18 mouse cellular contexts compared by ENCODE assay signal in the genomic region with DNA sequence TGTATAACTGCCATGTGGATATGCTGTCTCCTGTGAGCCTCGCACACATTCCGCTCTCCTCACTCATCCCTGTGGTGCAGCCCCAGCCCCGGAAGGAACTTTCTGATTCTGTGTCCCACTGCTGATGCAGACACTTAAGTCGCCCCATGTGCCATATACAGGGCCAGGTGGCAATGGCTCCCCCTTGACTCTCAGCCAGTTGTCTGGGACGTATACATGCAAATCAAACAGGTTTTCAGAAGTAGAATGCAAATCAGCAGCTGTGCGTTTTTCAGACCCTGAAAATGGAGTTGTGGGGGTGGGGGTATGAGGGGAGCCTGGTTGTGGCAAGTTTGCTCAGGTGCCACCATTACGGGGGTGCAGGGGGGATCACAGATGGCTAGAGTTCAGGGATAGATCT.
"Had no signal": no experiment of that assay in that cellular context is flagged by ENCODE, and none has a peak within 500 bp of the region (broad histone marks: within the 10 kb centered on the region; RNA-seq: fewer than 3 reads in every experiment).

No protein-coding gene starts in this region.

- H3K9ac ChIP-seq: lung, embryonic 14.5 days; neural tube, embryonic 13.5 days; neural tube, embryonic 15.5 days had no signal

- H3K4me1 ChIP-seq: midbrain, embryonic 10.5 days; neural tube, embryonic 13.5 days; neural tube, embryonic 15.5 days had no signal

- DNase-seq: lung, adult 18-20 months; lung, embryonic 14.5 days; lung, postnatal 10 days; lung, postnatal 4 days; midbrain, embryonic 14.5 days; retina, postnatal 1 day; right cerebral cortex, adult 18-20 months; right cerebral cortex, postnatal 25 days; right cerebral cortex, postnatal 4 days; spleen, adult 18-20 months; thymus, adult 18-20 months; thymus, postnatal 14 days; thymus, postnatal 36 days had no signal

- H3K36me3 ChIP-seq: midbrain, embryonic 10.5 days; neural tube, embryonic 13.5 days; neural tube, embryonic 15.5 days had no signal

- H3K4me2 ChIP-seq: lung, embryonic 14.5 days; neural tube, embryonic 13.5 days; neural tube, embryonic 15.5 days had no signal

- H3K9me3 ChIP-seq: midbrain, embryonic 10.5 days; neural tube, embryonic 13.5 days; neural tube, embryonic 15.5 days had no signal

- H3K27me3 ChIP-seq: neural tube, embryonic 13.5 days; neural tube, embryonic 15.5 days had no signal

- H3K27ac ChIP-seq: midbrain, embryonic 10.5 days; neural tube, embryonic 13.5 days; neural tube, embryonic 15.5 days had no signal

- H3K4me3 ChIP-seq: midbrain, embryonic 10.5 days; myocyte; neural tube, embryonic 13.5 days; neural tube, embryonic 15.5 days had no signal

- ATAC-seq: midbrain, embryonic 16.5 days had no signal
